8 mouse cellular contexts compared by ENCODE assay signal in the genomic region with DNA sequence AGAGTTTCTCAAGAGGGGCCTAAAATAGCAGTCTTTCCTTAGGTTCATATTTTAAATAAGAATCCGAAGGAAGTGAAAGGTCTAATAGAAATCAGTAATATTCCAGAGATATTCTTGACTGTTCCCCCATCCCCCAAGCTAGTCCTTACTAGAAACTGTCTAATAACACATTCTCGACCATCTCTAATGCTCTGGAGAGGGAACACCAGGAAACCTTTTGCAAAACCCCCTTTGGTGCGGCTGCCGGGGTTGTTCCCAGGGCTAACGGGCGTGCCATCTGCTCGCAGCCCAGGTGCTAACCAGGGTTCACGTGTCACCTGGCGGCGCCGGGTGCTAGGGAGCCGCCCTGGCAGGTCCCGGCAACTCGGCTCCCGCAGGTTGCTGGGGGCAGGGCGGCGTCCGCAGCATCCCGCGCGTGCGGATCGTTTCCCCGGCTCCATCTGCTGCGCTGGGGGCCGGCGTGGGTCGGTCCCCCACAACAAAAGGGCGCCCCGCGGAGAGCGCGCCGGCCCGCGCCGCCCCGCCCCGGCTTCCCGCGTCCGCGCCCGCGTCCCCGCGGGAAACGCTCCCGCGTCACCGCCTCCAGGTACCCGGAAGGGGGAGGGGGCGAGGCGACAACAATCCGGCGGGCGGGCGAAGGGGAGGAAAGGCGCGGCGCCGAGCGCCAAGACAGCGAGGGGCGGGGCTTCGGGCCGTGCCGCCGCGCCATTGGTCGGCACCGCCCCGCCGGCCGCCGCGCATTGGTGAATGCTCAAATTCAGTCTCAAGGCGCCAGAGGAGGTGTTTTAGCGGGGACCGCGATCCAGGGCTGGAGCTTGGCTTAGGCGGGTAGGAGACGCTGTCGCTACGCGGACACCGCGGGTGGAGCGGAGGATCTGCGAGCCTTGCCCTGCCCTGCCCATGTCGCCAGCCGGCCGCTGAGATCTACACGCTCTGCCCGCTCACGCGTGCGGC. TPM values are rescaled to one million over a fixed set of nuclear protein-coding genes. Genes with fewer than 3 reads are reported as not detected.
DNase-seq lines count a peak whose midpoint lies in the region; ATAC-seq and TF ChIP-seq lines count a peak whose summit lies in the region.

A gene (plus strand): TSS at position 754 of the 954 bp plus-strand sequence.

- DNase-seq in c-Kit-positive CD71-positive TER-119-positive erythroid progenitor cells, embryonic 14.5 days (ENCODE audit: low spot score) = peak; percentile 86
- peak; percentile 91 to 95 for DNase-seq in heart, postnatal 14 days
- peak; percentile 79 to 89 for DNase-seq in layer of hippocampus, adult 18-20 months (ENCODE audit: low spot score in 2 of 2)
- DNase-seq in lung, embryonic 14.5 days = peak; percentile 97
- DNase-seq in thymus, adult 2 months = peak; percentile 93

- no peak within 1 kb of the TSS for H3K27ac ChIP-seq in ES-Bruce4 (ENCODE audit: insufficient read depth, low read length)
- peak within 1 kb of the TSS; percentile 69 for H3K27ac ChIP-seq in forebrain, embryonic 13.5 days
- peak within 1 kb of the TSS; percentile 90 for H3K27ac ChIP-seq in lung, embryonic 14.5 days (ENCODE audit: low read depth)
- H3K27ac ChIP-seq in olfactory bulb, adult 2 months (ENCODE audit: insufficient read depth, low read depth, low read length) = no peak within 1 kb of the TSS
- H3K27ac ChIP-seq in thymus, adult 2 months (ENCODE audit: control insufficient read depth, insufficient read depth, low read length) = no peak within 1 kb of the TSS

- H3K4me3 ChIP-seq in ES-Bruce4 (ENCODE audit: low read depth, low read length) = peak within 1 kb of the TSS; percentile 84
- peak within 1 kb of the TSS; percentile 79 for H3K4me3 ChIP-seq in forebrain, embryonic 13.5 days
- peak within 1 kb of the TSS; percentile 92 for H3K4me3 ChIP-seq in lung, embryonic 14.5 days (ENCODE audit: low read depth, low read length)
- peak within 1 kb of the TSS; percentile 62 for H3K4me3 ChIP-seq in olfactory bulb, adult 2 months (ENCODE audit: insufficient read depth, low read depth, low read length)
- peak within 1 kb of the TSS; percentile 79 for H3K4me3 ChIP-seq in thymus, adult 2 months (ENCODE audit: control insufficient read depth, insufficient read depth, low read length)

- no peaks in the 10 kb centered on the region for H3K9me3 ChIP-seq in ES-Bruce4 (replicated peaks; ENCODE audit: control insufficient read depth, insufficient read depth, low read length, poor library complexity, severe bottlenecking)
- no peaks in the 10 kb centered on the region for H3K9me3 ChIP-seq in forebrain, embryonic 13.5 days (replicated peaks)
- no peaks in the 10 kb centered on the region for H3K9me3 ChIP-seq in lung, embryonic 14.5 days (ENCODE audit: low read depth, low read length)

- peak within 1 kb of the TSS; percentile 63 for H3K9ac ChIP-seq in ES-Bruce4 (ENCODE audit: low read depth, poor library complexity, severe bottlenecking)
- H3K9ac ChIP-seq in forebrain, embryonic 13.5 days = peak within 1 kb of the TSS; percentile 86
- H3K9ac ChIP-seq in lung, embryonic 14.5 days = peak within 1 kb of the TSS; percentile 91

- TF ChIP-seq POLR2A in ES-Bruce4 (IDR thresholded peaks at IDR 0.05; ENCODE audit: insufficient read depth, low read length) = peak; percentile 86
- no peak for TF ChIP-seq POLR2A in olfactory bulb, adult 2 months (IDR thresholded peaks at IDR 0.05; ENCODE audit: insufficient read depth, low read depth, low read length)
- TF ChIP-seq POLR2A in thymus, adult 2 months (IDR thresholded peaks at IDR 0.05; ENCODE audit: control insufficient read depth, extremely low read depth, insufficient read depth, low read length, poor library complexity) = peak; percentile 53

- no peaks in the 10 kb centered on the region; the same call in 1 of the 2 replicates for H3K27me3 ChIP-seq in ES-Bruce4 (ENCODE audit: control insufficient read depth, insufficient read depth, low read length, poor library complexity, severe bottlenecking)
- H3K27me3 ChIP-seq in forebrain, embryonic 13.5 days = no peaks in the 10 kb centered on the region
- no peaks in the 10 kb centered on the region for H3K27me3 ChIP-seq in lung, embryonic 14.5 days (ENCODE audit: insufficient read depth, low read length)
- peaks cover 2% of the 10 kb centered on the region; the same call in 1 of the 2 replicates for H3K27me3 ChIP-seq in thymus, adult 2 months (ENCODE audit: control insufficient read depth, insufficient read depth, low read length)

- peaks cover 24% of the 10 kb centered on the region for H3K36me3 ChIP-seq in ES-Bruce4 (ENCODE audit: control insufficient read depth, insufficient read depth, low read length, poor library complexity, severe bottlenecking)
- H3K36me3 ChIP-seq in forebrain, embryonic 13.5 days (ENCODE audit: poor library complexity, severe bottlenecking) = peaks cover 25% of the 10 kb centered on the region
- peaks cover 31% of the 10 kb centered on the region for H3K36me3 ChIP-seq in lung, embryonic 14.5 days (ENCODE audit: insufficient read depth)
- H3K36me3 ChIP-seq in thymus, adult 2 months (ENCODE audit: control insufficient read depth, insufficient read depth, low read length) = 0 out of 2 replicates have a peak, but pooled peaks cover 5% of the 10 kb centered on the region

- no peak for TF ChIP-seq CTCF in ES-Bruce4 (IDR thresholded peaks at IDR 0.05; ENCODE audit: low read depth, low read length)
- no peak for TF ChIP-seq CTCF in lung, embryonic 14.5 days (IDR thresholded peaks at IDR 0.05; ENCODE audit: low read depth)
- TF ChIP-seq CTCF in olfactory bulb, adult 2 months (IDR thresholded peaks at IDR 0.05; ENCODE audit: insufficient read depth, low read depth, low read length) = no peak
- TF ChIP-seq CTCF in thymus, adult 2 months (IDR thresholded peaks at IDR 0.05; ENCODE audit: borderline replicate concordance, control insufficient read depth, extremely low read depth, insufficient read depth, low read length, poor library complexity) = no peak

- intact Hi-C loops in heart, postnatal 14 days (cut with DNase I) = no loop called here

- ATAC-seq in forebrain, embryonic 13.5 days = peak; percentile 98
- peak; percentile 97 for ATAC-seq in lung, embryonic 14.5 days (ENCODE audit: insufficient read depth)

- under 1% methylated on average over 76 of the region's 98 CpGs for WGBS in forebrain, embryonic 13.5 days
- under 1% methylated on average over 79 of the region's 98 CpGs for WGBS in lung, embryonic 14.5 days
- under 1% methylated on average over 93 of the region's 98 CpGs for WGBS in olfactory bulb, adult 2 months
- 1% methylated on average over 97 of the region's 98 CpGs for WGBS in thymus, adult 2 months

- TF ChIP-seq EP300 in ES-Bruce4 (IDR thresholded peaks at IDR 0.05; ENCODE audit: insufficient read depth, low read depth, low read length) = 0 out of 2 replicates have a peak, but pooled peaks have one; percentile 33

- H3K4me1 ChIP-seq in ES-Bruce4 (ENCODE audit: control insufficient read depth, insufficient read depth, low read length) = peaks cover 3% of the 10 kb centered on the region
- peaks cover 22% of the 10 kb centered on the region for H3K4me1 ChIP-seq in forebrain, embryonic 13.5 days
- peaks cover 7% of the 10 kb centered on the region for H3K4me1 ChIP-seq in lung, embryonic 14.5 days (ENCODE audit: insufficient read depth)
- H3K4me1 ChIP-seq in olfactory bulb, adult 2 months (ENCODE audit: control insufficient read depth, insufficient read depth, low read length) = peaks cover 6% of the 10 kb centered on the region
- peaks cover 13% of the 10 kb centered on the region for H3K4me1 ChIP-seq in thymus, adult 2 months (replicated peaks; ENCODE audit: control insufficient read depth, insufficient read depth, low read length)

- peak within 1 kb of the TSS; percentile 86 for H3K4me2 ChIP-seq in forebrain, embryonic 13.5 days
- H3K4me2 ChIP-seq in lung, embryonic 14.5 days = peak within 1 kb of the TSS; percentile 93

RNA-seq across cellular contexts. Expression of the gene that starts here (rescaled TPM):
- 31.4 and 32.5 TPM in 2 replicates for polyA plus RNA-seq in ES-Bruce4 (2011; ENCODE audit: insufficient read depth, insufficient read length, low read depth, missing spikeins)
- 21.5 and 23.7 TPM in 2 replicates for polyA plus RNA-seq in forebrain, embryonic 13.5 days (2015; fragmentation: Nextera tagmentation; extraction: Ambion mirVana)
- total RNA-seq in heart, postnatal 14 days (2021) = 1 to 10 TPM; 2.9 to 3.2 TPM
- total RNA-seq in layer of hippocampus, adult 18-20 months (2021) = under 1 TPM; 0.12 to 0.25 TPM
- polyA plus RNA-seq in lung, embryonic 14.5 days (2014; fragmentation: Nextera tagmentation; extraction: Ambion mirVana) = 42.9 and 43.8 TPM in 2 replicates
- polyA plus RNA-seq in olfactory bulb, adult 2 months (2012; ENCODE audit: insufficient read depth, insufficient read length, low replicate concordance, missing spikeins) = not detected in 2 replicates
- polyA plus RNA-seq in thymus, adult 2 months (2012; rRNA removed) = 3.9 and 9.8 TPM in 2 replicates

Comparison
In these comparisons a context has a peak if more than half of its experiments do, and no peak if none do; other contexts are left out.
1. Peak in DNase-seq in layer of hippocampus, adult 18-20 months; RNA of the gene not detected or under 1 TPM.
2. H3K27ac ChIP-seq: peak in forebrain, embryonic 13.5 days (single experiment) and lung, embryonic 14.5 days (single experiment); none in ES-Bruce4 (single experiment), olfactory bulb, adult 2 months (single experiment) and thymus, adult 2 months (single experiment).
3. Peak in every context shown above with its lines, with median percentiles within 50 percentile points of each other: H3K4me3 ChIP-seq, H3K9ac ChIP-seq and DNase-seq.